Mouse (Mus musculus) liver, adult 2 months (tissue): ENCODE results near the gene Fkrp. TPM values are rescaled to one million over a fixed set of nuclear protein-coding genes. Genes with fewer than 3 reads are reported as not detected.

ENCODE experiments used
- DNase-seq: peaks from one replicate; pipeline ENCODE4 v3.0.0-alpha.2; 2011; ENCODE audit warnings: low read depth, low spot score; ENCODE audit errors: extremely low read depth
- H3K27ac ChIP-seq: fragments of 200-500 bp; replicated peaks from 2 replicates; pipeline ENCODE4 v1.5.1; 2012; ENCODE audit warnings: low read depth, mild to moderate bottlenecking, control low read depth, inconsistent platforms, low read length; ENCODE audit not compliant: insufficient read depth
- H3K27me3 ChIP-seq: fragments of 200-500 bp; 2 replicates; pipeline ENCODE4 v1.6.1; 2012; ENCODE audit warnings: mild to moderate bottlenecking, moderate library complexity, low read length, inconsistent platforms; ENCODE audit not compliant: control insufficient read depth, insufficient read depth
- H3K36me3 ChIP-seq: fragments of 200-500 bp; 2 replicates; pipeline ENCODE4 v1.6.1; 2012; ENCODE audit warnings: low read length, inconsistent platforms; ENCODE audit not compliant: control insufficient read depth, insufficient read depth
- H3K4me1 ChIP-seq: fragments of 200-500 bp; 2 replicates; pipeline ENCODE4 v1.6.1; 2011; ENCODE audit warnings: low read length; ENCODE audit not compliant: control insufficient read depth, insufficient read depth
- H3K4me3 ChIP-seq: fragments of 200-500 bp; 2 replicates; pipeline ENCODE4 v1.5.1; 2011; ENCODE audit warnings: low read depth, mild to moderate bottlenecking, control low read depth, low read length, moderate library complexity; ENCODE audit not compliant: insufficient read depth
- H3K79me2 ChIP-seq: fragments of 200-500 bp; 2 replicates; pipeline ENCODE4 v1.6.1; 2012; ENCODE audit warnings: inconsistent platforms, mild to moderate bottlenecking, low read length, moderate library complexity; ENCODE audit not compliant: control insufficient read depth, insufficient read depth
- H3K9ac ChIP-seq: fragments of 200-500 bp; 2 replicates; pipeline ENCODE4 v1.6.1; 2012; ENCODE audit warnings: low read depth, mild to moderate bottlenecking, control low read depth, inconsistent platforms, low read length
- CTCF ChIP-seq: fragments of 200-500 bp; IDR thresholded peaks from 2 replicates; pipeline ENCODE4 v1.5.1; 2011; ENCODE audit warnings: low read depth, low read length, control low read depth
- POLR2A ChIP-seq: fragments of 200-500 bp; IDR thresholded peaks from 2 replicates; pipeline ENCODE4 v1.6.1; 2011; ENCODE audit warnings: low read length, control low read depth; ENCODE audit not compliant: insufficient read depth; ENCODE audit errors: extremely low read depth
- WGBS: fragments of 180-500 bp; shearing (Covaris S2); methylation state at CpG from one replicate; pipeline ENCODE4 v1.1.7; 2018; 5-methylcytosine and 5-hydroxymethylcytosine counted together
- polyA plus RNA-seq: library from polyadenylated mRNA; depleted of rRNA; stranded (reverse); fragments of >200 nt; gene quantifications from 2 replicates; pipeline ENCODE4 v1.2.3, GENCODE M21; 2012
- total RNA-seq: library from RNA; depleted of rRNA; stranded (reverse); fragments of >200 nt; gene quantifications from 2 replicates; pipeline ENCODE4 v1.2.3, GENCODE M21; 2014

The Fkrp gene
- total and polyA plus RNA-seq, 2 experiments = 5.5 to 15.3 TPM

DNA sequence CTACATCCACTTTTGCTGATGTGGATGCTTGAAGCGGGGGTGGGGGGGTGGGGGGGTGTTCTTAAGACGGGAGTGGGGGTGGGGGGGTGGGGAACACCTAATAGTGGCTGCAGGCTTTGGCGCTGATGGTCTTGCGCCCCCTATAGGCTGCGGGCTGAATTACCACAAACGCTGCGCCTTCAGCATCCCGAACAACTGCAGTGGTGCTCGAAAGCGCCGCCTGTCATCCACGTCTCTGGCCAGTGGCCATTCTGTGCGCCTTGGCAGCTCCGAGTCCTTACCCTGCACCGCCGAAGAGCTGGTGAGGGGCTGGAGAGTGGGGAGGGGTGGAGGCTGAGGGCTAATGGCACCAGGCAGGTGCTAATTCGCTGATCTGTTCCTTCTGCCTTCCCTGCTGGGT lies 32.0 kb upstream of the Fkrp start:
- no peak for DNase-seq
- Histone ChIP-seq H3K36me3 (no peaks in the 10 kb centered on the region), H3K4me1 (peaks cover 7% of the 10 kb centered on the region; the same call in 1 of the 2 replicates), H3K79me2 (peaks cover 2% of the 10 kb centered on the region; the same call in 1 of the 2 replicates), H3K9ac (no peak overlapping the region), H3K27me3 (no peaks in the 10 kb centered on the region), H3K27ac (no peak overlapping the region), H3K4me3 (no peak overlapping the region)
- TF ChIP-seq POLR2A = no peak
- peak; percentile 79 for TF ChIP-seq CTCF
- 54% methylated on average over 17 of the region's 17 CpGs for WGBS

- 93% methylated on average over 19 of the region's 19 CpGs for WGBS
- Histone ChIP-seq H3K9ac (no peak overlapping the region), H3K27me3 (no peaks in the 10 kb centered on the region), H3K4me3 (no peak overlapping the region), H3K36me3 (no peaks in the 10 kb centered on the region), H3K79me2 (peaks cover 3% of the 10 kb centered on the region; the same call in 1 of the 2 replicates), H3K4me1 (peaks cover 7% of the 10 kb centered on the region; the same call in 1 of the 2 replicates), H3K27ac (no peak overlapping the region)
- DNase-seq = no peak
- TF ChIP-seq POLR2A (no peak), CTCF (no peak)
Measured at GRCm38 (mm10) chr7:16847507-16847906, 31.0 kb upstream of the Fkrp start.

GRCm38 (mm10) chr7:16846775-16847174 lies 30.2 kb upstream of the Fkrp start:
- no peak overlapping the region for H3K4me3 ChIP-seq
- H3K27me3 ChIP-seq = no peaks in the 10 kb centered on the region
- peaks cover 8% of the 10 kb centered on the region; the same call in 1 of the 2 replicates for H3K4me1 ChIP-seq
- H3K27ac ChIP-seq = no peak overlapping the region
- no peak for DNase-seq
- H3K79me2 ChIP-seq = peaks cover 3% of the 10 kb centered on the region; the same call in 1 of the 2 replicates
- 92% methylated on average over 5 of the region's 5 CpGs for WGBS
- no peak overlapping the region for H3K9ac ChIP-seq
- H3K36me3 ChIP-seq = no peaks in the 10 kb centered on the region
- TF ChIP-seq CTCF (no peak), POLR2A (no peak)

DNA sequence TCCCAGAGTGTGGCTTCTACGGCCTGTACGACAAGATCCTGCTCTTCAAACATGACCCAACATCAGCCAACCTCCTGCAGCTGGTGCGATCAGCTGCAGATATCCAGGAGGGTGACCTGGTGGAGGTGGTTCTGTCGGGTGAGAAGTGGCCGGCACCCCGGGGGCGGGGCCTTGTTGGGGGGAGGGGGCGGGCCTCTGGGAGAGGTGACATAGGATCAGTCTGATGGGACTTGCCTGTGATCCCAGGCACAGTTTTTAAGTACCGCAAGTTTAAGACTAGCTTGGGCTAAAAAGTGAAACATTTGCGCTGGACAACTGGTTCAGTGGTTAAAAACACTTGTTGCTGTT lies 29.3 kb upstream of the Fkrp start:
- H3K79me2 ChIP-seq = peaks cover 3% of the 10 kb centered on the region; the same call in 1 of the 2 replicates
- H3K4me3 ChIP-seq = peak overlapping the region; percentile 66
- no peaks in the 10 kb centered on the region for H3K36me3 ChIP-seq
- peak overlapping the region; percentile 87 for H3K27ac ChIP-seq
- no peaks in the 10 kb centered on the region for H3K27me3 ChIP-seq
- 43% methylated on average over 10 of the region's 10 CpGs for WGBS
- TF ChIP-seq POLR2A = no peak
- TF ChIP-seq CTCF = no peak
- no peak for DNase-seq
- H3K9ac ChIP-seq = peak overlapping the region; percentile 63
- H3K4me1 ChIP-seq = peaks cover 6% of the 10 kb centered on the region; the same call in 1 of the 2 replicates

GRCm38 (mm10) chr7:16845072-16845819 lies 28.7 kb upstream of the Fkrp start:
- DNase-seq = peak; percentile 32
- H3K4me3 ChIP-seq = peak overlapping the region; percentile 66
- H3K4me1 ChIP-seq = 0 out of 2 replicates have a peak, but pooled peaks cover 4% of the 10 kb centered on the region

GRCm38 (mm10) chr7:16844696-16845071 lies 28.2 kb upstream of the Fkrp start:
- no peak for DNase-seq
- 41% methylated on average over 3 of the region's 3 CpGs for WGBS
- peak overlapping the region; percentile 66 for H3K4me3 ChIP-seq
- H3K79me2 ChIP-seq = peaks cover 3% of the 10 kb centered on the region; the same call in 1 of the 2 replicates
- H3K27me3 ChIP-seq = no peaks in the 10 kb centered on the region
- H3K27ac ChIP-seq = peak overlapping the region; percentile 87
- no peaks in the 10 kb centered on the region for H3K36me3 ChIP-seq
- H3K4me1 ChIP-seq = 0 out of 2 replicates have a peak, but pooled peaks cover 4% of the 10 kb centered on the region
- TF ChIP-seq POLR2A = no peak
- no peak for TF ChIP-seq CTCF
- H3K9ac ChIP-seq = peak overlapping the region; percentile 63

More at GRCm38 (mm10) chr7:16845072-16845819, 28.7 kb upstream of the Fkrp start:
- peaks cover 3% of the 10 kb centered on the region; the same call in 1 of the 2 replicates for H3K79me2 ChIP-seq
- no peaks in the 10 kb centered on the region for H3K27me3 ChIP-seq
- WGBS = 33% methylated on average over 14 of the region's 14 CpGs
- peak overlapping the region; percentile 87 for H3K27ac ChIP-seq
- TF ChIP-seq CTCF (no peak), POLR2A (no peak)
- H3K9ac ChIP-seq = peak overlapping the region; percentile 63
- no peaks in the 10 kb centered on the region for H3K36me3 ChIP-seq
